Mouse (Mus musculus) yolk sac, embryonic 10.5 days (tissue): Measurements from ENCODE around the gene Tnr.

Source experiments
- DNase-seq: peaks from one replicate; pipeline ENCODE4 v3.0.0-alpha.2; 2017; ENCODE audit warnings: low spot score

Tnr gene

GRCm38 (mm10) chr1:159629822-159630589 lies 106.4 kb downstream of the Tnr start:
- DNase-seq, result no peak

- DNase-seq, result no peak
These were observed 109.0 kb downstream of the Tnr start for GRCm38 (mm10) chr1:159632558-159632957.

- DNase-seq, result no peak
These were observed 115.8 kb downstream of the Tnr start for GRCm38 (mm10) chr1:159639408-159639807.

- DNase-seq, result no peak
These were observed 122.2 kb downstream of the Tnr start for GRCm38 (mm10) chr1:159645719-159646118.

GRCm38 (mm10) chr1:159650486-159650885 lies 126.9 kb downstream of the Tnr start:
- DNase-seq, result no peak

GRCm38 (mm10) chr1:159655241-159655640 lies 131.7 kb downstream of the Tnr start:
- no peak for DNase-seq

- DNase-seq, result no peak
These were observed 134.4 kb downstream of the Tnr start for GRCm38 (mm10) chr1:159657856-159658542.

- DNase-seq, result no peak
These were observed 137.3 kb downstream of the Tnr start for GRCm38 (mm10) chr1:159660620-159661501.

- DNase-seq, result no peak
These were observed 140.9 kb downstream of the Tnr start for GRCm38 (mm10) chr1:159664496-159664895.

- DNase-seq, result no peak
These were observed 141.4 kb downstream of the Tnr start for GRCm38 (mm10) chr1:159664945-159665344.

GRCm38 (mm10) chr1:159670629-159671150 lies 147.1 kb downstream of the Tnr start:
- no peak for DNase-seq

GRCm38 (mm10) chr1:159671181-159671580 lies 147.6 kb downstream of the Tnr start:
- no peak for DNase-seq

GRCm38 (mm10) chr1:159674240-159674639 lies 150.7 kb downstream of the Tnr start:
- DNase-seq, result no peak

GRCm38 (mm10) chr1:159675472-159675871 lies 151.9 kb downstream of the Tnr start:
- no peak for DNase-seq

GRCm38 (mm10) chr1:159678221-159678935 lies 154.8 kb downstream of the Tnr start:
- no peak for DNase-seq

GRCm38 (mm10) chr1:159681252-159681651 lies 157.7 kb downstream of the Tnr start:
- DNase-seq, result no peak

- no peak for DNase-seq
These were observed 163.1 kb downstream of the Tnr start for GRCm38 (mm10) chr1:159686476-159687231.

GRCm38 (mm10) chr1:159696717-159697116 lies 173.1 kb downstream of the Tnr start:
- no peak for DNase-seq

- DNase-seq, result no peak
These were observed 178.5 kb downstream of the Tnr start for GRCm38 (mm10) chr1:159702038-159702437.

GRCm38 (mm10) chr1:159704925-159705324 lies 181.4 kb downstream of the Tnr start:
- DNase-seq, result no peak

- no peak for DNase-seq
These were observed 192.7 kb downstream of the Tnr start for GRCm38 (mm10) chr1:159716301-159716700.
